Mouse (Mus musculus): ENCODE measurements around the gene Ino80b. TPM values are rescaled to one million over a fixed set of nuclear protein-coding genes. Genes with fewer than 3 reads are reported as not detected.

Ino80b gene
- polyA plus RNA-seq, 1 experiment from 2014 or later = 17.5 TPM

DNA sequence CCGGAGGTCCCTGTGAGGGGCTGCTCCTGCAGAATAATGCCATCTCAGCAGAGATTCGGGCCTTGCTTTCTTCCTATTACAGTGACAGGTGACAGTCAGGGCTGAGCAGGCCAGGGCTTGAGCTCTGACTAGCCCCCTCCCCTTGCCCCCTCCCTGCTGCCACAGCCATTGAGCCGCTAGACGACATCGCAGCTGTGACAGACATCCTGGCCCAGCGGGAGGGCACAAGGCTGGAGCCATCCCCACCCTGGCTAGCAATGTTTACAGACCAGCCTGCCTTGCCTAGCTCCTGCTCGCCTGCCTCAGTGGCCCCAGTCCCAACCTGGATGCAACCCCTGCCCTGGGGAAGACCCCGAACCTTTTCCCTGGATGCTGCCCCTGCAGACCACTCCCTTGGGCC lies 26.5 kb upstream of the Ino80b start:
- DNase-seq (ENCODE audit: low spot score) (no peak), ATAC-seq (replicated peaks; ENCODE audit: insufficient number of reproducible peaks, low FRiP score, low TSS enrichment, low read depth) (no peak)
- no peak overlapping the region for H3K4me3 ChIP-seq (ENCODE audit: low read depth, low read length)
- H3K4me1 ChIP-seq (ENCODE audit: control insufficient read depth, insufficient read depth, low read length) = peaks cover 2% of the 10 kb centered on the region; the same call in 1 of the 2 replicates
- H3K9ac ChIP-seq (replicated peaks; ENCODE audit: low read length) = no peak overlapping the region
- 29% methylated on average over 8 of the region's 8 CpGs for WGBS
- no peaks in the 10 kb centered on the region for H3K9me3 ChIP-seq (replicated peaks; ENCODE audit: control insufficient read depth, low read length)
- H3K36me3 ChIP-seq (replicated peaks; ENCODE audit: control insufficient read depth, insufficient read depth, low read depth, low read length) = peaks cover 7% of the 10 kb centered on the region
- H3K27me3 ChIP-seq (ENCODE audit: control insufficient read depth, insufficient read depth, low read length) = no peaks in the 10 kb centered on the region; the same call in 1 of the 2 replicates
- H3K27ac ChIP-seq (replicated peaks; ENCODE audit: low read depth, low read length) = no peak overlapping the region
- no peak overlapping the region for H3K4me2 ChIP-seq (ENCODE audit: low read depth, low read length)

- WGBS = 65% methylated on average over 7 of the region's 7 CpGs
- DNase-seq (ENCODE audit: low spot score) (no peak), ATAC-seq (replicated peaks; ENCODE audit: insufficient number of reproducible peaks, low FRiP score, low TSS enrichment, low read depth) (no peak)
- Histone ChIP-seq H3K4me1 (ENCODE audit: control insufficient read depth, insufficient read depth, low read length) (peaks cover 2% of the 10 kb centered on the region), H3K36me3 (replicated peaks; ENCODE audit: control insufficient read depth, insufficient read depth, low read depth, low read length) (peaks cover 4% of the 10 kb centered on the region), H3K27me3 (ENCODE audit: control insufficient read depth, insufficient read depth, low read length) (no peaks in the 10 kb centered on the region), H3K9me3 (replicated peaks; ENCODE audit: control insufficient read depth, low read length) (no peaks in the 10 kb centered on the region), H3K9ac (replicated peaks; ENCODE audit: low read length) (no peak overlapping the region), H3K4me2 (ENCODE audit: low read depth, low read length) (no peak overlapping the region), H3K4me3 (ENCODE audit: low read depth, low read length) (no peak overlapping the region), H3K27ac (replicated peaks; ENCODE audit: low read depth, low read length) (no peak overlapping the region)
These were observed 22.0 kb upstream of the Ino80b start for GRCm38 (mm10) chr6:83147280-83147679.

GRCm38 (mm10) chr6:83145805-83146204 lies 20.6 kb upstream of the Ino80b start:
- no peaks in the 10 kb centered on the region for H3K27me3 ChIP-seq (ENCODE audit: control insufficient read depth, insufficient read depth, low read length)
- no peak overlapping the region for H3K4me3 ChIP-seq (ENCODE audit: low read depth, low read length)
- no peak overlapping the region for H3K4me2 ChIP-seq (ENCODE audit: low read depth, low read length)
- no peak overlapping the region for H3K27ac ChIP-seq (replicated peaks; ENCODE audit: low read depth, low read length)
- DNase-seq (ENCODE audit: low spot score) (no peak), ATAC-seq (replicated peaks; ENCODE audit: insufficient number of reproducible peaks, low FRiP score, low TSS enrichment, low read depth) (no peak)
- 71% methylated on average over 9 of the region's 9 CpGs for WGBS
- peaks cover 7% of the 10 kb centered on the region for H3K4me1 ChIP-seq (ENCODE audit: control insufficient read depth, insufficient read depth, low read length)
- H3K9me3 ChIP-seq (replicated peaks; ENCODE audit: control insufficient read depth, low read length) = no peaks in the 10 kb centered on the region
- no peaks in the 10 kb centered on the region; the same call in none of the 2 replicates for H3K36me3 ChIP-seq (replicated peaks; ENCODE audit: control insufficient read depth, insufficient read depth, low read depth, low read length)
- H3K9ac ChIP-seq (replicated peaks; ENCODE audit: low read length) = no peak overlapping the region

- Histone ChIP-seq H3K9ac (replicated peaks; ENCODE audit: low read length) (no peak overlapping the region), H3K27ac (replicated peaks; ENCODE audit: low read depth, low read length) (no peak overlapping the region), H3K4me3 (ENCODE audit: low read depth, low read length) (no peak overlapping the region), H3K4me2 (ENCODE audit: low read depth, low read length) (no peak overlapping the region), H3K4me1 (ENCODE audit: control insufficient read depth, insufficient read depth, low read length) (peaks cover 7% of the 10 kb centered on the region), H3K9me3 (replicated peaks; ENCODE audit: control insufficient read depth, low read length) (no peaks in the 10 kb centered on the region), H3K36me3 (replicated peaks; ENCODE audit: control insufficient read depth, insufficient read depth, low read depth, low read length) (no peaks in the 10 kb centered on the region; the same call in none of the 2 replicates), H3K27me3 (ENCODE audit: control insufficient read depth, insufficient read depth, low read length) (no peaks in the 10 kb centered on the region)
- no peak for DNase-seq (ENCODE audit: low spot score)
- WGBS = 89% methylated on average over 2 of the region's 2 CpGs
- no peak for ATAC-seq (replicated peaks; ENCODE audit: insufficient number of reproducible peaks, low FRiP score, low TSS enrichment, low read depth)
These were observed 20.0 kb upstream of the Ino80b start for GRCm38 (mm10) chr6:83145209-83145608.

DNA sequence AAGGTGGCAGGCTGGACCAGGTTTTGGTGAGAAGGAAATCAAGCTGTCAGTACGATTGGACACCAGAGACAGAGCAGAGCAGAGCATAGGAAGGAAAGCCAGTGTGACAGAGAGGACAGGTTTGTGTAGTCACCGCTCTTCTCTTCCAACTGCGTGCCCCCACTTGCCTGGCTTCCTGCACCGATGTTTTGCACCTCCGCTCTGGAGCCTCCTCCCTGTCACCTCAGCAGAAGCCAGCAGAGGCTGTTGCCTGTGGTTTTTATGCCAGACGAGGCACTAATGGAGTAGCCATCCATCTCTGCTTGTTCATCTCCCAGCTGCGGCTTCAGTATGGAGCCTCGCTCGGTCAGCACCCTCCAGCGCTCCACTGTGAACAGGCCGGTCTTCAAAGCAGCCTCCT lies 17.7 kb upstream of the Ino80b start:
- H3K9ac ChIP-seq (replicated peaks; ENCODE audit: low read length) = no peak overlapping the region
- ATAC-seq (replicated peaks; ENCODE audit: insufficient number of reproducible peaks, low FRiP score, low TSS enrichment, low read depth) = no peak
- H3K4me1 ChIP-seq (ENCODE audit: control insufficient read depth, insufficient read depth, low read length) = peaks cover 9% of the 10 kb centered on the region
- H3K27me3 ChIP-seq (ENCODE audit: control insufficient read depth, insufficient read depth, low read length) = no peaks in the 10 kb centered on the region
- H3K4me2 ChIP-seq (ENCODE audit: low read depth, low read length) = no peak overlapping the region
- H3K4me3 ChIP-seq (ENCODE audit: low read depth, low read length) = no peak overlapping the region
- 54% methylated on average over 11 of the region's 11 CpGs for WGBS
- no peaks in the 10 kb centered on the region for H3K36me3 ChIP-seq (replicated peaks; ENCODE audit: control insufficient read depth, insufficient read depth, low read depth, low read length)
- no peaks in the 10 kb centered on the region for H3K9me3 ChIP-seq (replicated peaks; ENCODE audit: control insufficient read depth, low read length)
- no peak overlapping the region for H3K27ac ChIP-seq (replicated peaks; ENCODE audit: low read depth, low read length)
- no peak for DNase-seq (ENCODE audit: low spot score)

GRCm38 (mm10) chr6:83142211-83142731 lies 17.0 kb upstream of the Ino80b start:
- no peak for ATAC-seq (replicated peaks; ENCODE audit: insufficient number of reproducible peaks, low FRiP score, low TSS enrichment, low read depth)
- 0 out of 2 replicates have a peak overlapping the region, but pooled peaks have one; percentile 28 for H3K27ac ChIP-seq (replicated peaks; ENCODE audit: low read depth, low read length)

GRCm38 (mm10) chr6:83141636-83142035 lies 16.4 kb upstream of the Ino80b start:
- Histone ChIP-seq H3K4me1 (ENCODE audit: control insufficient read depth, insufficient read depth, low read length) (peaks cover 9% of the 10 kb centered on the region), H3K27me3 (ENCODE audit: control insufficient read depth, insufficient read depth, low read length) (no peaks in the 10 kb centered on the region), H3K27ac (replicated peaks; ENCODE audit: low read depth, low read length) (no peak overlapping the region), H3K4me3 (ENCODE audit: low read depth, low read length) (peak overlapping the region; percentile 27; the same call in 1 of the 2 replicates), H3K9me3 (replicated peaks; ENCODE audit: control insufficient read depth, low read length) (no peaks in the 10 kb centered on the region), H3K4me2 (ENCODE audit: low read depth, low read length) (peak overlapping the region; percentile 68), H3K9ac (replicated peaks; ENCODE audit: low read length) (peak overlapping the region; percentile 55), H3K36me3 (replicated peaks; ENCODE audit: control insufficient read depth, insufficient read depth, low read depth, low read length) (no peaks in the 10 kb centered on the region)
- no peak for DNase-seq (ENCODE audit: low spot score)
- WGBS = 22% methylated on average over 4 of the region's 4 CpGs
- ATAC-seq (replicated peaks; ENCODE audit: insufficient number of reproducible peaks, low FRiP score, low TSS enrichment, low read depth) = no peak

More at GRCm38 (mm10) chr6:83142211-83142731, 17.0 kb upstream of the Ino80b start:
- Histone ChIP-seq H3K9me3 (replicated peaks; ENCODE audit: control insufficient read depth, low read length) (no peaks in the 10 kb centered on the region), H3K36me3 (replicated peaks; ENCODE audit: control insufficient read depth, insufficient read depth, low read depth, low read length) (no peaks in the 10 kb centered on the region), H3K9ac (replicated peaks; ENCODE audit: low read length) (peak overlapping the region; percentile 55), H3K27me3 (ENCODE audit: control insufficient read depth, insufficient read depth, low read length) (no peaks in the 10 kb centered on the region), H3K4me2 (ENCODE audit: low read depth, low read length) (peak overlapping the region; percentile 68), H3K4me1 (ENCODE audit: control insufficient read depth, insufficient read depth, low read length) (peaks cover 9% of the 10 kb centered on the region), H3K4me3 (ENCODE audit: low read depth, low read length) (peak overlapping the region; percentile 27)
- WGBS = 2% methylated on average over 41 of the region's 41 CpGs
- no peak for DNase-seq (ENCODE audit: low spot score)

GRCm38 (mm10) chr6:83140044-83140443 lies 14.8 kb upstream of the Ino80b start:
- Histone ChIP-seq H3K4me3 (ENCODE audit: low read depth, low read length) (no peak overlapping the region), H3K4me2 (ENCODE audit: low read depth, low read length) (no peak overlapping the region), H3K9ac (replicated peaks; ENCODE audit: low read length) (no peak overlapping the region), H3K36me3 (replicated peaks; ENCODE audit: control insufficient read depth, insufficient read depth, low read depth, low read length) (no peaks in the 10 kb centered on the region), H3K27ac (replicated peaks; ENCODE audit: low read depth, low read length) (no peak overlapping the region), H3K9me3 (replicated peaks; ENCODE audit: control insufficient read depth, low read length) (no peaks in the 10 kb centered on the region), H3K27me3 (ENCODE audit: control insufficient read depth, insufficient read depth, low read length) (no peaks in the 10 kb centered on the region), H3K4me1 (ENCODE audit: control insufficient read depth, insufficient read depth, low read length) (peaks cover 9% of the 10 kb centered on the region)
- DNase-seq (ENCODE audit: low spot score) (no peak), ATAC-seq (replicated peaks; ENCODE audit: insufficient number of reproducible peaks, low FRiP score, low TSS enrichment, low read depth) (no peak)
- WGBS = 86% methylated on average over 8 of the region's 8 CpGs
